Mouse (Mus musculus) layer of hippocampus, adult 2 months (tissue): ENCODE results near the gene Unc13a. TPM values are rescaled to one million over a fixed set of nuclear protein-coding genes. Genes with fewer than 3 reads are reported as not detected.

Experiments
- DNase-seq, 2 experiments: peaks; one replicate each; pipeline ENCODE4 v3.0.0; 2022; ENCODE audit warnings: low spot score in 2 of 2
- H3K27ac ChIP-seq: fragments of 200-600 bp; 2 replicates; pipeline ENCODE4 v1.8.1; 2022
- H3K4me3 ChIP-seq: fragments of 200-600 bp; 2 replicates; pipeline ENCODE4 v1.8.1; 2022; ENCODE audit warnings: mild to moderate bottlenecking
- CTCF ChIP-seq: fragments of 200-600 bp; conservative IDR thresholded peaks from 2 replicates; pipeline ENCODE4 v1.8.1; 2022; ENCODE audit warnings: antibody characterized with exemption, mild to moderate bottlenecking, moderate library complexity
- total RNA-seq, 2 experiments: library from RNA; stranded (reverse); gene quantifications; 2 replicates each; pipeline ENCODE4 v1.2.3; 2021

Gene Unc13a
- total RNA-seq, 2 experiments from 2014 or later, result 263 to 264 TPM

GRCm38 (mm10) chr8:71638321-71638720, 33.2 kb downstream of the Unc13a start:
- TF ChIP-seq CTCF, result no peak
- Histone ChIP-seq H3K4me3 (no peak overlapping the region), H3K27ac (no peak overlapping the region)
- no peak for DNase-seq

GRCm38 (mm10) chr8:71637149-71638095, 34.1 kb downstream of the Unc13a start:
- H3K4me3 ChIP-seq, result no peak overlapping the region
- H3K27ac ChIP-seq, result no peak overlapping the region
- DNase-seq, result no peak
- no peak for TF ChIP-seq CTCF

GRCm38 (mm10) chr8:71633981-71634667, 37.4 kb downstream of the Unc13a start:
- no peak for TF ChIP-seq CTCF
- Histone ChIP-seq H3K27ac (no peak overlapping the region), H3K4me3 (no peak overlapping the region)
- DNase-seq, result no peak

DNA sequence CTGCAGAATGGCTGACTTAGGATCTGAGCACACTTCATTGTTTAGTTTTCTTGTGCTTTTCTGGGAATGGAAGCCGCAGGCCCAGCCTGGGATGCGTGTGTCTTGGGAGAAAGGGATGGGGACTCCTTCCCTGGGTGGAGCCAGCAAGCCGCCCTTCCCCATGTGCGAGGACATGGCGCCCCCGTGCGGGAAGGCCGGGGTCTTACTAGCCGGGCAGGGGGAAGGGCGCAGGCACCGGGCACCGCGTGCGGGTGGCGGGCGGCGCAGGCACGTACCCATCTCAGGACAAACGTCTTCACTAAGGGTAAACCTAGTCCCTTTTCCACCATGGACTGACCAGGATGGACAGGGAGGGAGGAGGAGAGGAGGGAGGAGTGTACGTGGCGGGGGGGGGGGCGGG, 38.4 kb downstream of the Unc13a start:
- no peak overlapping the region for H3K27ac ChIP-seq
- DNase-seq, result no peak
- peak; percentile 64 for TF ChIP-seq CTCF
- H3K4me3 ChIP-seq, result no peak overlapping the region

- TF ChIP-seq CTCF, result no peak
- H3K4me3 ChIP-seq, result no peak overlapping the region
- H3K27ac ChIP-seq, result no peak overlapping the region
- DNase-seq, result no peak
Observed at GRCm38 (mm10) chr8:71631897-71632296, 39.7 kb downstream of the Unc13a start.

DNA sequence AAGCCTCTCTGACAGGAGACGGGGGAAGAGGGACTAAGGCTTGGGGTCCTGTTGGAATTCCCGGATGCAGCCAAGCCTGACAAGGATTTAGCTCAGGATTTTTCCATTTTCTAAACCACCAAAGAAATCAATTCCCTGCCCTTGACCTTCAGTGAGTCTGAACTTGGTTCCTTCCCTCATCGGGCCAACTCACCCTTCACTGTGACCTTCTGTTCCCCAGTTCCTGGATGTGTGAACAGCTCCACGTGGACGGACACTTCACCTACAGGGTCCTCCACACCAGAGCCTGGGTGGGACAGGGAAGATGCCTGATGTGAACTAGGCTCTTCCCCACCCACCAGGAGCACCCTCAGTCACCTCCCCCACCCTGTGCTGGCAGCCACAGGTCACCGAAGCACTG, 40.8 kb downstream of the Unc13a start:
- TF ChIP-seq CTCF, result no peak
- H3K4me3 ChIP-seq, result no peak overlapping the region
- no peak for DNase-seq
- H3K27ac ChIP-seq, result no peak overlapping the region

GRCm38 (mm10) chr8:71629781-71630212, 41.8 kb downstream of the Unc13a start:
- Histone ChIP-seq H3K4me3 (peak overlapping the region; percentile 58), H3K27ac (no peak overlapping the region)
- DNase-seq, result no peak
- TF ChIP-seq CTCF, result no peak

DNA sequence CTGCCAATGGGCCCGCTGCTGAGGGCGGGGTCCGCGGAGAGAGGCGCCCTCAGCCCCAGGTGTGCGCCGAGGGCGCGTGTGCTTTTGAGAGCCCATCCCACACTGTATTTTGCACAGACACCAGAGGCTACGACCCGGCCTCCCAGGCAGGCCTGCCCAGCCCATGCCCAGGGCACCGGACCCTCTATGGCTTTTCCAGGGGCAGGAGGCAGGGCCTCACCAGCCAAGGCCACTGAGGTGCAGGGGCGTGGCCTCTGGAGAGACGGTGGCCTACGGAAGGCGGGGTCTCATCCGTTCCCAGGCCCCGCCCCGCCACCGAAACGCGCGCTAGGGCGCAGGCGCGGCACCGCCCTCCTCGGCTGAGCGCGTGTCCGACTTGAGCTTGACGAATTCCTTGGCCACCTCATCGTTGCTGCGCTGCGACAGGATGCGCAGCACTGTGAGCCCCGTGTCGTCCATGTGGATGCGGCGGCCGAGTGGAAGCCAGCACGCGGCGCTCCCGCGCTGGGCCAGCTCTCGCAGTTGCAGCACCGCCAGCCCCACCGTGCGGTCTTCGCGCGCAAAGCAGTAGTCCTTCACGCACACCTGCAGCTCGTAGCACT, 42.4 kb downstream of the Unc13a start:
- Histone ChIP-seq H3K4me3 (peak overlapping the region; percentile 58), H3K27ac (peak overlapping the region; percentile 52)
- TF ChIP-seq CTCF, result peak; percentile 71
- DNase-seq, result peak; percentile 88 to 90

GRCm38 (mm10) chr8:71628396-71629095, 43.0 kb downstream of the Unc13a start:
- Histone ChIP-seq H3K4me3 (peak overlapping the region; percentile 58), H3K27ac (peak overlapping the region; percentile 52)
- DNase-seq, result no peak
- no peak for TF ChIP-seq CTCF

GRCm38 (mm10) chr8:71627265-71628099, 44.1 kb downstream of the Unc13a start:
- TF ChIP-seq CTCF, result 0 out of 2 replicates have a peak, but pooled peaks have one; percentile 8
- H3K27ac ChIP-seq, result peak overlapping the region; percentile 52; the same call in 1 of the 2 replicates

GRCm38 (mm10) chr8:71626753-71627152, 44.8 kb downstream of the Unc13a start:
- Histone ChIP-seq H3K27ac (peak overlapping the region; percentile 52; the same call in 1 of the 2 replicates), H3K4me3 (no peak overlapping the region)
- no peak for DNase-seq
- no peak for TF ChIP-seq CTCF

More at GRCm38 (mm10) chr8:71627265-71628099, 44.1 kb downstream of the Unc13a start:
- DNase-seq, result no peak
- H3K4me3 ChIP-seq, result no peak overlapping the region
